Mouse (Mus musculus): ENCODE measurements around the gene Cenpm.

DNA sequence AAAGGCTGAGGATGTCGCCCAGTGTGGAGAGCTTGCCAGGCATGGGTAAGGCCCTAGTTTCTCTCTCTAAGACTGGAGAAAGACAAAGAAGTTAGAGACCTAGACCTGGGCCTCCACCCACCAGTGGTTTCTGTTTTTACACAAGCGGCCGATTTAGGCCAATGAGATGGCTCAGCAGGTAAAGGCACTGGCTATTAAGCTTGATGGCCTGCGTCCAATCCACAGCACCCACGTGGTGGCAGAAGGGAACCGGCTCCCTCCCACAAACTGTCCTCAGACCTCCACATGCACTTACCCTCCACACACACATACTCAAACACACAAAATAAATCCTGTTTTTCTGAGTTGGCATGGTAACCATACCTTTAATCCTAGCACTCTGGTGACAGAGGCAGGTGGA, 42.5 kb downstream of the Cenpm start:
- TF ChIP-seq EP300 (IDR thresholded peaks at IDR 0.05; ENCODE audit: low read depth): no peak
- no peak for TF ChIP-seq CTCF (IDR thresholded peaks at IDR 0.05; ENCODE audit: low read depth)

Data from heart, postnatal 0 days (tissue).